Mouse (Mus musculus) hindbrain, embryonic 12.5 days (tissue): ENCODE measurements at regions not wholly inside any gene's neighbourhood (a gene's known extent, or its start where the extent isn't known, plus 50 kb on each side); places are given as distances from the start of the nearest gene placed in this dataset.

Experiments used
- ATAC-seq: fragments of 200-750 bp; cut with Nextera tagmentation; 2 replicates; pipeline ENCODE4 v1.8.0; 2017; ENCODE audit warnings: moderate TSS enrichment; ENCODE audit not compliant: low FRiP score
- H3K27ac ChIP-seq: fragments of 300-500 bp; sonication (generic); 2 replicates; pipeline ENCODE4 v1.5.1; 2016; ENCODE audit warnings: mild to moderate bottlenecking
- H3K27me3 ChIP-seq: fragments of 300-500 bp; sonication (generic); 2 replicates; pipeline ENCODE4 v1.6.1; 2016; ENCODE audit warnings: mild to moderate bottlenecking
- H3K36me3 ChIP-seq: fragments of 300-500 bp; sonication (generic); 2 replicates; pipeline ENCODE4 v1.6.1; 2016; ENCODE audit warnings: mild to moderate bottlenecking
- H3K4me1 ChIP-seq: fragments of 300-500 bp; sonication (generic); 2 replicates; pipeline ENCODE4 v1.6.1; 2016
- H3K4me2 ChIP-seq: fragments of 300-500 bp; sonication (generic); replicated peaks from 2 replicates; pipeline ENCODE4 v1.6.1; 2016; ENCODE audit warnings: mild to moderate bottlenecking
- H3K4me3 ChIP-seq: fragments of 300-500 bp; sonication (generic); 2 replicates; pipeline ENCODE4 v1.5.1; 2016; ENCODE audit warnings: mild to moderate bottlenecking
- H3K9ac ChIP-seq: fragments of 300-500 bp; sonication (generic); 2 replicates; pipeline ENCODE4 v1.6.1; 2016; ENCODE audit warnings: mild to moderate bottlenecking, moderate library complexity
- H3K9me3 ChIP-seq: fragments of 300-500 bp; sonication (generic); replicated peaks from 2 replicates; pipeline ENCODE4 v1.6.1; 2016; ENCODE audit warnings: mild to moderate bottlenecking
- WGBS: fragments of 180-500 bp; shearing (Covaris S2); methylation state at CpG from one replicate; pipeline ENCODE4 v1.1.7; 2016; 5-methylcytosine and 5-hydroxymethylcytosine counted together

DNA sequence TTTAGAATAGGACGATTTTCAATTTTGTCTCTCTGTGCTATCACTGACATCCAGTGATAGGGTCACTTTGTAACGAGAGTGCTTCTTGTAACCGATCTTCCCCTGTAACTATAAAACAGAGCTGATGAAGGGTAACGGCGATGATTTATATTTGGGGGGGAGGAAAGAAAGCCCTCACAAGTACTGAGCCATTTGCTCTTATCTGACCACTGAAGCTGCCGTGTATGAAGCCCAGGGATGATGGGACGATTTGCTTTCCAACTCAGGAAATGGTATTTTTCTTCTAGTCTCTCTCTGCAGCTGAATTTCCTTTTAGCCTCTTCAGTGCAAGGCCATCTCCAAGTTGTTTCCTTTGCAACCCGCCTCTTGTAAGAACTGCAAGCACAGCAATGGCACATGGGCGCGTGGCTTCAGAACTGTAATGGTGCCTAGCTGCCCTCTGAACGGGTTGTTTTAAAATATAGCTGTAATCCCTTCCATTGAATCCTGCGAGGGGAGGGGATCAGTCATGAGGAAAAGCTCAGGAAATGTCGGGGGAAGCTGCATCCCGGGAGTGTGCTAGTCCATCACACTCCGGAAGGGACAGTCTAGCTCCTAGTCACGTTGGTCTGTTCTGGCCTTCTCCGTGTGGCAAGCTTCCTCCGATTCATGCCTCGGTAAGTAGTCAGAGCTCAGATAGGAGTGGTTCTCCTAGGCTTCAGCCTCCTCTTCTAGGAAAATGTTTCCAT is 194.1 kb downstream of the Gm13691 start:
- Histone ChIP-seq H3K27ac (no peak overlapping the region), H3K4me3 (no peak overlapping the region), H3K4me2 (no peak overlapping the region), H3K4me1 (0 out of 2 replicates have a peak, but pooled peaks cover 3% of the 10 kb centered on the region), H3K9ac (no peak overlapping the region), H3K9me3 (no peaks in the 10 kb centered on the region), H3K27me3 (no peaks in the 10 kb centered on the region), H3K36me3 (no peaks in the 10 kb centered on the region)
- ATAC-seq = no peak
- WGBS = 84% methylated on average over 19 of the region's 19 CpGs

DNA sequence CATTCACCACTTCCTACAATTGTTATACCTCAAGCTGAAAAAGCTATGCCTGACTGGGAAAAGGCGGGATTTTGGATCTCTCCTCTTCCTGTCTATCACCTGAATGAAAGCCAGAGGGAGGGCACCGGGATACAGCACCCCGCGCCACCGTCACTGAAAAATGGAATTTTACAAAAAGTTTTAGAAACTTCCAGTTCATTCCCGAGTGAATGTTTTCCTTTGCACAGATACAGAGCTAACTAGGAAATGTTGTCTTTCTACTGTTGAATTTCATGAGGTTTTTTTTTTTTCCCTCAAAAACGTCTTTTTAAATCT is 194.6 kb downstream of the Gm13691 start:
- Histone ChIP-seq H3K36me3 (no peaks in the 10 kb centered on the region), H3K9me3 (no peaks in the 10 kb centered on the region), H3K4me2 (no peak overlapping the region), H3K9ac (no peak overlapping the region), H3K27me3 (no peaks in the 10 kb centered on the region), H3K27ac (no peak overlapping the region), H3K4me1 (0 out of 2 replicates have a peak, but pooled peaks cover 3% of the 10 kb centered on the region), H3K4me3 (no peak overlapping the region)
- no peak for ATAC-seq
- WGBS = 83% methylated on average over 7 of the region's 7 CpGs

- no peak overlapping the region for H3K27ac ChIP-seq
- H3K9me3 ChIP-seq = no peaks in the 10 kb centered on the region
- no peaks in the 10 kb centered on the region for H3K36me3 ChIP-seq
- H3K4me3 ChIP-seq = no peak overlapping the region
- 55% methylated on average over 9 of the region's 9 CpGs for WGBS
- 0 out of 2 replicates have a peak, but pooled peaks cover 3% of the 10 kb centered on the region for H3K4me1 ChIP-seq
- no peaks in the 10 kb centered on the region for H3K27me3 ChIP-seq
- ATAC-seq = no peak
- H3K4me2 ChIP-seq = no peak overlapping the region
- no peak overlapping the region for H3K9ac ChIP-seq
These were observed 195.9 kb downstream of the Gm13691 start for GRCm38 (mm10) chr2:84186126-84186701.

- Histone ChIP-seq H3K4me2 (no peak overlapping the region), H3K9me3 (no peaks in the 10 kb centered on the region), H3K27me3 (no peaks in the 10 kb centered on the region), H3K4me3 (no peak overlapping the region), H3K36me3 (no peaks in the 10 kb centered on the region), H3K9ac (no peak overlapping the region), H3K4me1 (0 out of 2 replicates have a peak, but pooled peaks cover 3% of the 10 kb centered on the region), H3K27ac (no peak overlapping the region)
- WGBS = 90% methylated on average over 4 of the region's 4 CpGs
- no peak for ATAC-seq
These were observed 197.1 kb downstream of the Gm13691 start for GRCm38 (mm10) chr2:84187456-84187855.

DNA sequence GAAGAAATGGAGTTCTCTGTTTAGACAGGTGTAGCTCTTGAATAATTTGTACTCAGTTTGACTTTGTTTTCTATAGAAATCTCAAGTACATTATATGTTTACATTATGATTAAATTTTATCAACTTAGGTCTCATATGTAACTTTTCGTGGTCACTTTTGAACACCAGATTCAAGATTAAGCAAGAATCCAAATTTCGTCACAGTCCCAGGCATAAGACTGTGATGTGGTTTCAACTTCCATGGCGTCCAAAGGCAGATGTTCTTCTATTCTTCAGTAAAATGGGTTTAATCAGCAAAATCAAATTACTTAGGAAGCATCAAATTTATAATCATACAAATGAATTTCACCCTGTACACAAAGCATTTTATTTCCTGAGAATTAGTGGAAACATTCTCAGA is 198.9 kb downstream of the Gm13691 start:
- no peak overlapping the region for H3K9ac ChIP-seq
- 0 out of 2 replicates have a peak, but pooled peaks cover 3% of the 10 kb centered on the region for H3K4me1 ChIP-seq
- 89% methylated on average over 3 of the region's 3 CpGs for WGBS
- no peak overlapping the region for H3K27ac ChIP-seq
- H3K4me3 ChIP-seq = no peak overlapping the region
- H3K27me3 ChIP-seq = no peaks in the 10 kb centered on the region
- no peaks in the 10 kb centered on the region for H3K9me3 ChIP-seq
- no peak for ATAC-seq
- no peak overlapping the region for H3K4me2 ChIP-seq
- H3K36me3 ChIP-seq = no peaks in the 10 kb centered on the region

GRCm38 (mm10) chr2:84217116-84217515 is 208.1 kb downstream of the Calcrl start:
- Histone ChIP-seq H3K4me2 (no peak overlapping the region), H3K9ac (no peak overlapping the region), H3K4me1 (no peaks in the 10 kb centered on the region), H3K27me3 (no peaks in the 10 kb centered on the region), H3K27ac (no peak overlapping the region), H3K9me3 (no peaks in the 10 kb centered on the region), H3K36me3 (no peaks in the 10 kb centered on the region), H3K4me3 (no peak overlapping the region)
- 80% methylated on average over 1 of the region's 1 CpGs for WGBS
- no peak for ATAC-seq

GRCm38 (mm10) chr2:84222049-84222448 is 203.2 kb downstream of the Calcrl start:
- Histone ChIP-seq H3K4me3 (no peak overlapping the region), H3K4me2 (no peak overlapping the region), H3K27me3 (no peaks in the 10 kb centered on the region), H3K27ac (no peak overlapping the region), H3K4me1 (no peaks in the 10 kb centered on the region), H3K36me3 (no peaks in the 10 kb centered on the region), H3K9ac (no peak overlapping the region), H3K9me3 (no peaks in the 10 kb centered on the region)
- WGBS = 95% methylated on average over 1 of the region's 1 CpGs
- ATAC-seq = no peak

DNA sequence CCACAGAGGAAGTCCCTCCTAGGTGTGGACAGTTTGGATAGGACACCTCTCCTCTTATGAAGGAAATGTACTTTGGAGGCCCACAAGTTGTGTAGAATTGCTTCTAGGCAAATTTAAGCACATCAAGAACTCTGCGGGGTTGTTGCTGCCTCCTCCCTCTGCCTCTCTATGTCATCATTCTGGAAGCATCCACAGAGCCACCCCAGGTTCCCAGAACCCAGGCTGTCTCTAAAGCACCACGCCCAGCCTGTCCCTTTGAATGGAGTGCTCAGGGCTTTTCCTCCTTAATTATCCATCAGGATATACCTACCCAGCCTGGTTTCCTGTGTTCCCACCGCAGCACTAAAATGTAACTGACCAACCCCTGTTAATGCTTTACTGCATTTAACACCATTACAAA is 195.4 kb downstream of the Calcrl start:
- no peaks in the 10 kb centered on the region for H3K36me3 ChIP-seq
- no peak overlapping the region for H3K4me3 ChIP-seq
- WGBS = 86% methylated on average over 3 of the region's 3 CpGs
- H3K9me3 ChIP-seq = no peaks in the 10 kb centered on the region
- no peaks in the 10 kb centered on the region for H3K4me1 ChIP-seq
- H3K9ac ChIP-seq = no peak overlapping the region
- ATAC-seq = no peak
- H3K4me2 ChIP-seq = no peak overlapping the region
- H3K27me3 ChIP-seq = no peaks in the 10 kb centered on the region
- no peak overlapping the region for H3K27ac ChIP-seq

DNA sequence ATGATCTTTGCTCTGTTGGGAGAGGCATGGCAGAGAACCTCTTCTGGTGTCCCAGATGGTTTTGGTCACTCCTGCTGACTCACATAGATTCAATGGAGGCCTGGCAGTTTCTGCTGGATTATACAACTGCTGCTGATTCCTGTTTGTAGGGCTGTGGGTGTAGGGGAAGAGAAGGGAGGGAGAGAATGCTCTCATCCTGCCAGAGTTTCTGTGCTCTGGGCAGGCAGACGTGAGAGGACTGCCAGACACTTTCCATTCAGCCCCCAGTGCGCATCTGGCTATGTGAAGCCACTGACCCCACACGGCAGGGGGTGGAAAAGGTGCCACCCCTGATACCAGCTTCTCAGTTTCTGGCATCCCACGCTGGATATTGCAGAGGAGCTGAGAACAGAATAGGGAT is 189.6 kb downstream of the Calcrl start:
- WGBS = 72% methylated on average over 4 of the region's 4 CpGs
- ATAC-seq = no peak
- no peak overlapping the region for H3K4me3 ChIP-seq
- no peaks in the 10 kb centered on the region for H3K36me3 ChIP-seq
- no peak overlapping the region for H3K27ac ChIP-seq
- H3K4me1 ChIP-seq = no peaks in the 10 kb centered on the region
- no peaks in the 10 kb centered on the region for H3K9me3 ChIP-seq
- no peak overlapping the region for H3K4me2 ChIP-seq
- H3K27me3 ChIP-seq = no peaks in the 10 kb centered on the region
- no peak overlapping the region for H3K9ac ChIP-seq

DNA sequence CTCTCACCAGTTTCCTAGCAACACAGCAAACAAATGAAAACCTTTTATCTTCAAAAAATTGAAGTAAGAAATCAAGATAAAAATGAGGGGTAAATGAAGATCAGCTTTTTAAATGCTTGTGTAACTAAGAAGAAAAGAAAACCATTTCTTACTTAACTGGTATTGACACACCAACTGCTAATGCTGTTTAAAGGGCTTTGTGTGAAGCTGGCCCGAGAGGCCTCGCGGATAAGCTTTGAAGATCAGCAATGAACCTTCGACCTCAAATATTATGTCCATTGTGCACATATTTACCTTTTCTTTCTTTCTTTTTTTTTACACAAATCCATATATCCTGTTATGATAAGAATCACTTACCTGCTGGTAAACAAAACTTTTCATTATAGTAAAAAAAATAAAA is 184.0 kb downstream of the Calcrl start:
- no peak for ATAC-seq
- Histone ChIP-seq H3K4me3 (no peak overlapping the region), H3K4me2 (no peak overlapping the region), H3K4me1 (peaks cover 2% of the 10 kb centered on the region; the same call in 1 of the 2 replicates), H3K36me3 (no peaks in the 10 kb centered on the region), H3K9me3 (no peaks in the 10 kb centered on the region), H3K27me3 (no peaks in the 10 kb centered on the region), H3K27ac (no peak overlapping the region), H3K9ac (no peak overlapping the region)
- WGBS = 55% methylated on average over 4 of the region's 4 CpGs

- no peak for ATAC-seq
- no peak overlapping the region for H3K27ac ChIP-seq
- 39% methylated on average over 1 of the region's 1 CpGs for whole genome bisulfite sequencing
- H3K9ac ChIP-seq = no peak overlapping the region
- no peaks in the 10 kb centered on the region for H3K36me3 ChIP-seq
- no peak overlapping the region for H3K4me2 ChIP-seq
- peaks cover 2% of the 10 kb centered on the region; the same call in 1 of the 2 replicates for H3K4me1 ChIP-seq
- H3K4me3 ChIP-seq = no peak overlapping the region
- H3K27me3 ChIP-seq = no peaks in the 10 kb centered on the region
- no peaks in the 10 kb centered on the region for H3K9me3 ChIP-seq
These were observed 183.2 kb downstream of the Calcrl start for GRCm38 (mm10) chr2:84241986-84242385.

- Histone ChIP-seq H3K4me3 (no peak overlapping the region), H3K4me2 (no peak overlapping the region), H3K9ac (no peak overlapping the region), H3K4me1 (peaks cover 2% of the 10 kb centered on the region; the same call in 1 of the 2 replicates), H3K36me3 (no peaks in the 10 kb centered on the region), H3K9me3 (no peaks in the 10 kb centered on the region), H3K27ac (no peak overlapping the region), H3K27me3 (no peaks in the 10 kb centered on the region)
- WGBS = 88% methylated on average over 2 of the region's 2 CpGs
- no peak for ATAC-seq
These were observed 179.3 kb downstream of the Calcrl start for GRCm38 (mm10) chr2:84245900-84246299.

DNA sequence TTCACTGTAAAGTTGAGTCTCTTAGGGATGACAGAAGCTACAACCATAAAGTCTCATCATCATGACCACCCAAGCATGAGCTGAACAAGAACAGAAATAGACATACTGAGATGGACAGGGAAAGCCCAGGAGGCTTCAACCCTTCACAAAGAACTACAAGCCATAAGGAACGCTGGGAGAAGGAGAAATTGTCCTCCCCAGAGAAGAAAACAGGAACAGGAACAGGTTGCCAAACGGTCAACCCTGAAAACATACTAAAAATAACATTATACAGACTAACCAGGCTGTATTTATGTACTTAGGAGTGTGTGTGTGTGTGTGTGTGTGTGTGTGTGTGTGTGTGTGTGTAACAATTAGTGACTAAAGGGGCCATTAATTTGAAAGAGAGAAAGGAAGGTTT is 178.6 kb downstream of the Calcrl start:
- Histone ChIP-seq H3K9ac (no peak overlapping the region), H3K4me1 (peaks cover 2% of the 10 kb centered on the region; the same call in 1 of the 2 replicates), H3K9me3 (no peaks in the 10 kb centered on the region), H3K4me3 (no peak overlapping the region), H3K27ac (no peak overlapping the region), H3K36me3 (no peaks in the 10 kb centered on the region), H3K27me3 (no peaks in the 10 kb centered on the region), H3K4me2 (no peak overlapping the region)
- WGBS = 74% methylated on average over 2 of the region's 2 CpGs
- no peak for ATAC-seq
